Mouse (Mus musculus): Measurements from ENCODE around the gene Mef2d. TPM values are rescaled to one million over a fixed set of nuclear protein-coding genes. Genes with fewer than 3 reads are reported as not detected.

The Mef2d gene
- total RNA-seq, 1 experiment from 2014 or later: 92.9 TPM

DNA sequence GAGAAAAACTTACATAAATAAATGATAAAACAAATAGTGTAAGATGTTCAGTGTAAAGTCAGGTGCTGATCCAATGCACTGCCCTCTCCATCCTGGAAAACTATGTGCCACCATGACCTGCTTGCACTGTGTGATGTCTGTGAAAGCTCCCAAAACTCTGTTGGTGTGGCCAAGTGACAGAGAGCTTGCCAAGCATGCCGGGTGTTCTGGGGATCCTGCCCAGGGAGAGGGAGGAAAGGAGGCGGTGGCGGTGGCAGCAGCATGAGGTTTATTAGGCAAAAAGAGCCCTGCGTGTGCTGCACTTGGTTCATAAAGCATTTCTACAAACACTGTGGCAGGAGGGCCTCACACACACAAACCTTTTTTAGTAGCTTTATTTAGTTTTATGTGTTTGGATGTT is 39.2 kb downstream of the Mef2d start:
- DNase-seq: peak; percentile 62

DNA sequence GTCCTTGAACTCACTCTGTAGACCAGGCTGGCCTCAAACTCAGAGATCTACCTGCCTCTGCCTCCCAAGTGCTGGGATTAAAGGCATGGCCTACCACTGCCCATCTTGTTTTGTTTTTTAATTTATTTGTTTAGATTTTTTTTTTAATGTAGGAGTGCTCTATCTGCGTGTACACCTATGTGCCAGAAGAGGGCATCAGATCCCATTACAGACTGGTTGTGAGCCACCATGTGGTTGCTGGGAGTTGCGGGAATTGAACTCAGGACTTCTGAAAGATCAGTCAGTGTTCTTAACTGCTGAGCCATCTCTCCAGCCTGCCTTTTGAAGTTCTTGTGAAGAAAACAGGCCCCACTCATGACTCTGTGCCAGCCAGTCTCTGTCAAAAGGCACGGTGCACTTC is 44.3 kb downstream of the Mef2d start:
- no peak for DNase-seq

DNA sequence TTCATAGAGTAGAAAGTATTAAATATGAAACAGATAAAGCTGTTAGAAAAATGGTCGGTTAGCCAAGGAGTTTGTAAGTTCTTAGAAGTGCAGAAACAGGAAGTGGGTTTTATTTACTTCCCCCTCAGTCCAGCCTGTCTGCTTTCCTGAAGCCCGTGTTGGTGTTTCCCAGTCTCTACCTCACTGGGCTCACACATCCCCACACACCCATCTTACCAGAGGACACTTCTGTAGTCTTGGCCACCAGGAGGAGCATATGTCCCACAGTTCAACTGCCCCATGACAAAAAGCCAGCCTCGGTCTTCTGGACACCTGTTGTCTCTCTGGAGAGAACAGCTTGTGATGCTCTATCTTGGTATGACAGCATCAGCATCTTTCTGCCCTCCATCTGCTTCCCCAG is 49.0 kb downstream of the Mef2d start:
- DNase-seq: no peak

DNA sequence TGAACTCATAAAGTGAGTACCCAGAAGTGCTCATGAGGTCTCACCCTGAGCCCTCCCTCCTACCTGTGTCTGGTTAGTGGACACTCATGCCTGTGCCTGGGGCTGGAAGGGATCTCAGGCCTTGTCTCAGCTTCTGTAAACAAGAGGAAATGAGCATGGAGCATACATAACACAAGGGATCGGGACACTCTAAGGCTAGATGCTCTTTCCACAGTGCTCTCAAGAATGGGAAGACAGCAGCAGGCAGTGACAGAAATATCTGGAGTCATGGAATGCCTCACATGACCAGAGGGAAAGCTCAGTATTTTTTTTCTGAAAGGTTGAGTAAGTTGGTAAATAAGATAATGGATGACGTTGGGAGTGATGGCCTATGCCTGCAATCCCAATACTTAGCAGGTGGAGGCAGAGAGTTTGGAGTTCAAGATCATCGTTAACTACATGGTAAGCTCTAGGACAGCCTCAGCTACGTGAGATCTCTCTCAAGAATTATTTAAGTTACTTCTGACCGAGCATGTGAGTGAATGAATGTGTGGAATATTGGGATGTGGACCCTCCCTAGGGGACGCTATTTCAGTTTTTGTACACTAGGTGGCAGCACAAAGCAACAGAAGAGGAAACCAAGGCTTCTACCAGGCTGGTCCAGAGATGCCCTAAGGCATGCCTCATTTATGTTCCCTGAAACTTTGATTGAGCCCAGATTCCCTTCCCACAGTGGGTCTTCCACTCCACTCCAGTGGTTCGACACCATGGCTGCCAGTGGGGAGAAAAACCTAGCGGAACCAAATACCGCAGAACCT is 49.8 kb downstream of the Mef2d start:
- peak; percentile 54 for DNase-seq

DNA sequence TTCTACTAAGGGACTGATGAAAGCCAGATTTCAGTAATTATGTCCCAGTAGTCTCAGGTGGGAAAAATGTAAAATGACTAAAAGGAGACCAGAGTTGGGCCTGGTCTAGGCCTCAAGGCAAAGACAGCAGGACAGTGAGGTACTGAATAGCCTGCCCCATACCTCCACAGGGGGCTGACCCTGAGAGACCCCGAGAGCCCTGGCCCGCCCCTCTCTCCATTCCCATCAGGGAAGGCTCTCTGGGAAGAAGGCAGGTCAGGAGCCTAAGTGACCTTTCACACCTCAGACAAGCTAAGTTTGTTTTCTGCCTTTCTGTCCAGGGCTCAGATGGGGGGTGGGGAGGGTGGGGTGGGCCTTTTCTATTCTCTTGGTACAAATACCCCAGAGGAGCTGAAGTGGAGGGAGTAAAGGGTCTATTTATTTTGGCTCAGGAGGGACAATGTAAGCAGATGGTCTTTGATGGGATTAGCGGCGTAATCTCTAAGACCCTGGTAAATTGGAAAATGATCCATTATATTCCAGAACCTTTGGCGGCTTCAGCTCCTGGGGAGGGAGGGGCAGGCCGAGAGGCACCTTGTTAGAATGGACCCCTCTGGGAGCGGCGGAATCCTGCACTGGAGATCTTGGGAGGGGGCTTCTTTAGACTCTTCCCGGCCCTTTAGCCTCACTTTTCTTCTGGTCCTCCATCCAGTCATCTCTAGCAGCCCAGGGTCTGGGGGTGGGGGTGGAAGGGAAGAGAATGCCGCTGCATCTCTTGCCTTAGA is 55.8 kb downstream of the Mef2d start:
- no peak for DNase-seq

DNA sequence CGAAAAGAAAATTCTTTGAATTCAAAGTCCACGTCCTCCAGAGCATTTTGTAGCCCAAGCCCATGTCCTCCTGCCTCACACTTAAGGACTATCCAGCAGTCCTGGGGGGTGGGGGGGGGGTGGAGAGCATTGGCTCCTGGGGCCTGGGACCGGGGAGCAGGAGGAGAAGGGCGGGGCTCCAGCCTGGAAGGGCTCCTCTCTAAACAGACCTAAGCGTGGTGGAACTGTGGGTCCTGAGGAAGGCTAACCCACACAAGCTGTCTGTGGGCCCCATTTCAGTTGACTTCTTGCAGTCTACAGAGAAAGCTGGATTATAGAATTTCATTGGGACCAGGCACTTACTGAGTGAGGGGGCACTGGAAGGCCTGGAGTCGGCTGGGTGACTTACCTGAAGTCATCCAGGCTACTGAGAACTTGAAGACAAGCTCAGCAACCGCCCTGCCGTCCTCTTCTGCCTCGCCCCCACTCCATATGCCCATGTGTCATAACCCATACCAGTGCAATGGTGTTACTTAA is 56.4 kb downstream of the Mef2d start:
- DNase-seq: no peak

DNA sequence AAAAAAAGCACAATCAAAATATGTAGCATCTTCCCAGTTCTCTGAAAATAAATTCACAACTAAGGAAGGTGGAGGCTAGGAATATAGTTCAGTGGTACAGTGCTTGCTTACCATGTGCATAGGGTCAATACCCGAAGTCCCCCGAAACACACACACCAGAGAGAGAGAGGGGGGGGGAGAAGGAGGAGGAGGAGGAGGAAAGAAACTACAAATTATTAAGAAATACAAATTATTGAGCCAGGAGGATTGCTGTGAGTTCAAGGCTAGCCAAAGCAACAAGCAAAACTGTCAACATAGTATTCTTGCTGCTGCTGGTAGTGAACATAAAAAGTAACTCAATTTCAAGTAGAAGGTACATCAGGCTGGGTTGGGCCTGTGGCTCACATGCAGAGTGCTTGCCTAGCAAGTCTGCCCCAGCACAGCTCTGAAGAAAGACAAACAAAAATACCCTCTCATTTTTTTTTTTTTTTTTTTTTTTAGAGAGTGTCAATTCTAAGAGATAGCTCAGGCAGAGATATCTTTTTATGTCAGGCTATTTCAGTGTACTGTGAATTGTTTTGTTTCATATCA is 57.5 kb downstream of the Mef2d start:
- DNase-seq: no peak

DNA sequence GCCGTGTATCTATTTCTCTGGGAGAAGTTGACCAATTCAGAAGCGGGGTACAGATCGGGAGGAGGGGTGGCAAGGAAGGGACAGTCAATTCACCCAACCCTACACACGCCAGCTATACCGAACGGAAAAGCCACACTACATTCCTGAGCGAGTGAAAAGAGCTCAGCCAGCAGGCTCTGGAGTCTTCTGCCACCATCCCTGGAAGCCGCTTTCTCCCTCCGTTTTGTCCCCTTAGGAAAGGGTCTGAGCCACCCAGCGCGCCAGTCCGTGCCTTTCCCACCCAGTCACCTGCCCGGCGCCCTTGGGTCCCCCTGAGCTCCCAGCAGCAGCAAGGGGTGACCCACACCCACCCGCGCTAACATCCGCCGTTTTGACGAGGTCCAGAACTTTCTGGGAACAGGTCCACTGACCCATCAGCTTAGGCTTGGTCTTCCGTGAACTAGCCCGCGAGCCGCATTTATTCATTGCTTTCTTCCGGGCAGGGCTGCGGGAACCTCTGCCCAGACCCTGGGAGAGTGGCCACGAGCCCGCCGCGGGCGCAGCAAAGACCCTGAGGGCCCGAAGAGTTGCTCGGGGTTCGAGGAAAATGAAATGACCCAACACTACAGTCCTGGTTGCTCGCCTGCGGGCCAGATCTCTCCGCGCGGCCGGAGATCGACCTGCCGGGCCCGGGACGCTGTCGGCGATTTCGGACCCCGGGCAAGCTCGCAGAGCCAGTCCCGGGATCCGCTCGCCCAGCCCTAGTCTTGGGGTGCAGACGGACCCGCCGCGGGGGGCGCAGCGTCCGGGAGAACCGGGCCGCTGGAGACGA is 58.2 kb downstream of the Mef2d start:
- no peak for DNase-seq

DNA sequence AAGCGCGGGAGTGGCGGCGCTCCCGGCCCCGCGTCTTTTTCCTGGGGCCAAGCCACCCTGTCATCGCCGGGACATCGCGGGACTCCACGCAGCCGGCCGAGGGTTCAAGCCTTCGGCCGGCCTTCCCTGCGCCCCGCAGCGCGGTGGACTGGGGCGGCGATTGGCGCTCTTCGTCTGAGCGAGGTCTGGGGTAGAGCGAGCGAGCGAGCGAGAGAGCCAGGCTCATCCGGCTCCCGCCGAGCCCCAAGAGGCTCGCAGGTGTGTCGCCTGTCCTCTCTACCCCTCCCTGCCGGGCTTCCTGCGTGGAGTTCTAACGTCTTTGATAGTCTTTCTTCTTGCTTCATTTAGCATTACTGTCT is 58.8 kb downstream of the Mef2d start:
- no peak for DNase-seq

DNA sequence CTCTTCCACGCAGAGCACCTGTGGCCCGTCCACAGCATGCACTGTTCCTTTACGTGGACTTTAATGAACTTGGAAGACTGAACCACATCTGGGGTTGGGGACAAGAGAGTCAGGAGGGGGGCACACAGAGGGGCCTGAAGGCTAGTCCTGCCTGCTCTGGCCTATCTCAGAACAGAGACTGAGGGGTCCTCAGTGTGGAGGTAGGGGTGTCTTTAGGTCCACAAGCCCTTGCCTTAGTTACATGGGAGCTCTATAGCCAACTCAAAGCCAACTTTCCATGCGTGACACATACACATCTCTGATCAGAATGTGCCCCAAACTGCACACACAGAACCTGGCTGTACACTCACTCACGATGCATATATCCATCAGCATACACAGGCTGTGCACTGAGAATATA is 59.5 kb downstream of the Mef2d start:
- DNase-seq: no peak

DNA sequence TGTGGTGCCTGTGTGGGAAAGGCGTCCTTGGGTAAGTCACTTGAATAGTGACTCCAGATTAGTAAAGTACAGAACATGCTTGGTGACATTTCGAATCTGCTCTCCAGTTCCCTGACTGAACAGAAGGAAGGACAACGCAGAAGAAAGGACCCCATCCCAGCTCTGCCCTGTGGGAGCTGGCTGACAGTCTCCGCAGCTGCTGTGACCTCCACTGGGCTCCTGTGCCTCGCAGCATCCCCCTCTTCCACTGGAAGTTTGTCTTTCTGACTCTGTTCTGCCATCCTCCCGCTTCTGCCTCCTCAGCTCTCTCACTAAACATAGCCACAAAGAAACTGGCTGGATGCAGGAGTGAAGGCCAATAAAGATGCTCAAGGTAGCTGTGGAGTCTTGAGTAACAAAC is 60.8 kb downstream of the Mef2d start:
- no peak for DNase-seq

DNA sequence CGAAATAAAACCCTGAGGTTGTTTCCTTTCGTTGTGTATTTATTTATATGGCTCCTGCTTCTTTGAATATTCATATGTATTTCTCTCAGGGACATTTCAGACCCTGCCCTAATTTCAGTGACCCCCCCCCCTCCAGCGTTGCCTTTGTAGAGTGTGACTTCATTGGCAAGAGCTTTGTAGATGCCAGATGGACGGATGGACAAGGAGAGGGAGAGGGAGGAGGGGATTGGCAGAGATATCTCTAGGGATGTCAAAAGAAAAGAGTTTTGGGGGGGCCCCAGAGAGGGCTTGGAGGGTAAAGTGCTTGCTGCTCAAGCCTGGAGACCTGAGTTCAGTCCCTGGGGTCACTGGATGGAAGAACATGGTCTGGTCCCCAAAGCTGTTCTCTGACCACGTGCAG is 61.3 kb downstream of the Mef2d start:
- DNase-seq: no peak

DNA sequence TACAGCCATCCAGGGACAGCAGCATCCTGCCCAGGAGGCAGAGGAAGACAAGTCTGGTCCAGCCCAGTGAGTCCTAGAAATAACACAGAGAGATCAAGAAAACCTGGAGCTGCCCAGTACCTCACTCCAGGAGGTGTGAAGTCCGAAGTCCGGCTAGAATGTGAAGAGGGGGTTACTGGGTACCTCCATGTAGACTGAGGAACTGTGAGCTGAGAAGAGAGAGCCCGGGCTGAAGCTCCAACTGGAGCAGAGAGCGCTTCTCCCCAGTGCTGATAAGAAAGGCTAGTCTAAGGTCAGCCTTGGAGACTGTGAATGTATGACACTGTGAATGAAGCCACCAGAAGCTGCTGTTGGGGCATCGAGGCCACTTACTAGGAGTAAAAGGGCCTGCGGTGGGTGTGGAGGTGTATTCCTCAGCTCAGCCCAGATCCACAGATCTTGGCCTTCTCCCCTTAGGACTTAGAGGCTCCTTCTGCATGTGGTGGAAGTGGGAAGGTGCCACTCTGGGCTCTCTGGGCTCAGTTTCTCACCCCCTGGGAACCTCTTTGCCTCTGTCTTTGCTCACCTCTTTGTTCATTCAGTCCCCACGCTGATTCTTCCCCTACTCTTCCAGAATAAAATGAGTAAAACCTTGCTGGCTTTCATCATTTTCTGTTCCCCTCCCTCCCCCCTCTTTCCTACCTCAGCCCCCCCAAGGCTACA is 62.0 kb downstream of the Mef2d start:
- no peak for DNase-seq

DNA sequence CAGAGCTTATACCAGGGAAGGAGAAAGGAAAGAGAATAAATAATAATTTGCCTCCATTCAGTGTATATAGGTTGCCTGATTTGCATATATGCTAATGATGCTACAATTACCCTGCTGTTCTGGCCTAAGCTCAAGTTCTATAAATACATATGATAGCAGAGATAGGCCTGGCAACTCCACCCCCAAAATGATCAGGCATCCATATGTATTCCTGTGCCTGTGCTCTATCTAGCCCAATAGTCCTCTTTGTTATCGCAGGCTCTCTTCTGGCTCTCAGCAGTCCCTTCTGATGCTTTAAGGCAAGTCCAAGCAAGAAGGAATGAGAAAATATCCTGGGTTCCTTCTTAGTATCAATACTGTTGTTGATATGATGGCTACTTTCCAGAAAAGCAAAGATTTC is 62.6 kb downstream of the Mef2d start:
- no peak for DNase-seq

DNA sequence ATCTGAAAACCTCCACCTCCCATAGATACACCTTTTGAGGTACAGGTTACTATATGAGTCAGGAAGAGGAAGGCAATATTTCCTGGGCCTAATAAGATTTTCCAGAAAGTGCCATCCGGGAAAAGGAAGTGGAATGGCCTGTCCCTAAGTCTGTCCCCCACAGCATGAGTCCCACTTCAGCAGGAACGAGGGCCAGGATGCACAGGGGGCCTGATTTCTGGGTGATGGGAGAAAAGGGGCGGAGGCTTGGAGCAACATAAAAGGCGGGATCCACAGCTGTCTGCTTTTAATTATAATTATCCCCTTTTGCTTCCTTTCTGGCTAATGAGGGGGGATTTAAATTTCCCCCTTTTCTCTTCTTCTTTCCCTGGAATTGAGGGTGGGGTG is 63.0 kb downstream of the Mef2d start:
- DNase-seq: no peak

DNA sequence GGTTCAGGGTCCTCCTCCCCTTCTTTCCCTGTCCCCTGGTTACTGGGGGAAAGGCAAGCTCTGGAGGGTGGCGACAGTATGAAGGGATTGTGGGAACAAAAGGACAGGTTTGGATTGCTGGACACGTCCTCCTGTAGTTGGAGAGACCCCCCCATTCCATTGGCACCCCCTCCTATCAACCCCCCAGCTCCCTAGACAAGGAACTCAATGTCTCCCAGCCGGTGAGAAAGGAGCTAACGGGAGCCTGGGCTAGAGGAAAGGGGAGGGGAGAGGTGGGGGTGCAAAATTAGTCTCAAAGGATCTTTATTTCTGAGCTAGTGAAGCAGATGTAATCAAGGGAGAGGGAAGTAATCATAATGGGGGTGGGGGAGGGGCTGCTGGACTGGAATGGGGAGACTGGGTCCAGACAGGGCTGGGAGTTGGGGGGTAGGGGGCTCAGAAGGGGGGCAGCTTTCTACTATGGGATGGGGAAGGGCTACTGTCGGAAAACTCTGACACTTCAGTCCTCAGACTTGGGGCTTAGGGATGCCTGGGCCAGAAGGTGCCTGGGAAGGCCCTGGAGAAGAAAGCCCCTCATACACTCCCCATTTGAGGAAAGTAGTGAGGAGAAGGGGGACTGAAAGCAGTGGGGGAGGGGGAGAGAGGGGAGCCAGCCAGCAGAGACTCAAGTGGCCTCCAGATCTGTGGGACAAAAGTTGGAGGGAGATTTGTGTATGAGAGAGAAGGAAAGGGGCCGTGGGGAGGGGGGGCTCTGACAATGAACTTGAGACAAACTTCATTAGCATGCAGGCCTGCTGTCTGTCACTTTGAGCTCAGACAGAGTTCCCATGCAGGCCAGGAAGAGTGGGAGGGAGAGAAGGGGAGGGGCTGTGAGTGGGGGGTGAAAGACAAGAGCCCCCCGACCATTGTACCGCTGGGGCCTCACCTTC is 63.7 kb downstream of the Mef2d start:
- no peak for DNase-seq

DNA sequence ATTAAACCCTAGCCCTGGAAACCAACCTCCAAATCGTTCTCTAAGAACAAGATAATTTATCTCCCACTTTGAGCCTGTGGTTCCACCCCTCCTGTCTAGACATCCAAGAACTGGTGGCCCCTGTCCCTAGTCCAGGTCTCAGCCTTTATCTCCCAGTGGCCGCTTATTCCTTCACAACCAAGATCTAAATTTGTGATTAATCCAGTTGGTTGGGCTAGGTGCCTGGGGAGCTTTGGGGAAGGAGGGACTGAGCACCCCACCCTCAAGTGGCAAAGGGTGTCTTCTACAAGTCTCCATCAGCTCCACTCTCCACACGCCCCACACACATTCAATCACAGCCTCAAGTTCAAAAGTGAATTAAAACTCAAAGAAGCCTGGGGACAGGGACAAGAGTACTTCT is 64.3 kb downstream of the Mef2d start:
- DNase-seq: no peak

DNA sequence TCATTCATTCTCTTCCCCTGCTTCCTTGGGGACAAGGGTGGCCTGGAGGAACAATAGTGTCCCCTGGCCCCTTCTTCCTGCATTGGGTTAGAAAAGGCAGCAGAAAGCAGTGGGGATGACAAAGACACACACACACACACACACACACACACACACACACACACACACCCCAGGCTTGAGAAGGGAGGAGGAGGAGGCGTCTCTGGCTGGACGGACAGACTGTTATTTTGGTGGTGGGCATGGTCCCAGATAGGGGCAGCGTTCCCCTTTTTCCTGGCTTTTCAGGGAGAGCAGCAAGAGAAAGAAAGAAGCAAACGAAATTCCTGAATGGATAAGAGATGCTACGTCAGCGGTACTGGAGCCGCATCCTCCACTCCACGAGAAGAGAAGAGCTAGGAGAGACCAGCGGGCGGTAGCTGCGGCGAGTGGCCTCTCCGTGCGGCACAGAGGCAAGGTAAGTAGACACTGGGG is 64.8 kb downstream of the Mef2d start:
- no peak for DNase-seq

DNA sequence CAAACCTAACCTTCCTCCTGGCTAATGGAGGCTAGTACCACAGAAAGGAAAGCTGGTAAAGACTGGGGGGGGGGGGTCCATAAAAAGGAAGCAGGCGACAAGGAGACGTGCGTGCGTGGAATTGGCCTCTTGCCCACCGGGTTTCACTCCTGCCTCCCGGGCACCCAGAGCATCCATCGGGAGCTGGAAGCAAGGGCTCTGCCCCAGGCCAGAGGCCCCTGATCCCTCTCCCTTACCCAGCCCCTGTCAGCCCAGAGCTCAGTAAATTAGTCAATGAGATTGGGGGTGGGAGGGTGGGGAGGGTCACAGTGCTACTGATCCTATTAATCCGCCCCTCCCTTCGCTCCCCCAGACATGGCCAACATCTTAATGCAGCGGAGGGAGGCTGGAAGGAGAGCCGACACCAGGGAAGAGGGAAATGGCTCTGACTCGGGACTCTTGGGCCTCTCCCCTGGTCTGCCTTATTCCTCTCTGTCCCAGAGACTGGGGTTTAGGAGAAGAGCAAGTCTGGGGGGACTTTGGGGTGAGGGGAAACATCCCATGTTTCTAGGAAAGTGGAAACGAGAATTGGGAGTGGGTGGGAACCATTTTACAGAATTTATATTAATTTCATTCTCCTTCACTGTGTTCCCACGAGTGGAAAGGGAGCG is 65.4 kb downstream of the Mef2d start:
- no peak for DNase-seq

DNA sequence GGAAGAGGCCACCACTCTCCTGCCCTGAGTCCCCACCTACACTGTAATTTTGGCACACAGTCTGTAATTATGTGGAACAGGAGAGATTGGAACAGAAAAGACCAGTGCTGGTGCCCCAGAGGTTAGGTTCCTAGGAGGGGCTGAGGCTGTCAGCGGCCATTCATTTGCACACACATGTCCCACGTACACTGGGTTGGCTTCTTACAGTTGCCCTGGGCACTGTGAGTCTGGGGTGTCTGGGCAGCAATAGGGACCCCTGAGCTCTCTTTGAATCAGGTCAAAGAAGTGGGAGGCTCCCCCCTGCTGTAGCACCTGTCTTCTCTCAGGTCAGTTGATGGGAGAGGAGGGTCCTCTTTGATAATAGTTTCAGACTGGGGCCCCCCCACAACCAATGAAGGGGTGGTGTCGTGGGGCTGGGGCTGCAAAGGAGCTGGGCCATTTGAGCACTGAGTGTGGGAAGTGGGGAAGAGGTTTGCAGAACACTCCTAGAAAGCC is 66.1 kb downstream of the Mef2d start:
- no peak for DNase-seq

All from adrenal gland, postnatal 14 days (tissue).